Mouse (Mus musculus) brain, embryonic 14.5 days (tissue): ENCODE data around the gene Zdhhc4.

Source experiments
- CTCF ChIP-seq: fragments of 200-500 bp; IDR thresholded peaks from 2 replicates; pipeline ENCODE4 v1.5.1; 2012; ENCODE audit warnings: inconsistent platforms, mild to moderate bottlenecking, moderate library complexity, borderline replicate concordance; ENCODE audit not compliant: insufficient read depth, insufficient read length; ENCODE audit errors: extremely low read depth
- POLR2A ChIP-seq: fragments of 200-500 bp; IDR thresholded peaks from 2 replicates; pipeline ENCODE4 v1.6.1; 2012; ENCODE audit warnings: mild to moderate bottlenecking, inconsistent platforms, borderline replicate concordance; ENCODE audit not compliant: poor library complexity, insufficient read depth, insufficient read length, severe bottlenecking; ENCODE audit errors: extremely low read depth

DNA sequence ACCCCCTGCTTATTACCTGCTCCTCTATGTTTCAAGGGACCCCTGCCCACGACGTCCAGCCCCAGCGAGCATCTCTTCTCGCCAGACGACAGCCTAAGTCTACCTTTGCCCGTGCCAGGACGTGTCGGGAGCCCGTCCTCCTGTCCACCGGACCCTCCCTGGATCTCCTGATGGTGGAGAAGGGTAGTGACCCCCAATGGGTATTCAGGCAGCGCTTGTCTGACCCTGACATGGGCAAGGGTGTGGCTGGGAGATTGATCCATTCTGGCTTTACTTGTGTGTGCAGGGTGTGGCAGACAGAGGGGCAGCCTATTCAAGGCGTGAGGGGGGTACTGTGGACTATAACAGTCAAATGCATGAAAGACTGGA lies 58.9 kb downstream of the Zdhhc4 start:
- TF ChIP-seq POLR2A, result no peak
- TF ChIP-seq CTCF, result no peak
